In genomic region chr13:28096161-28096560, GRCm38 (mm10) we compare ENCODE assay signal across 25 mouse cellular contexts. TPM values are rescaled to one million over a fixed set of nuclear protein-coding genes. Genes with fewer than 3 reads are reported as not detected.
A peak's percentile ranks its signal among the peaks of the same experiment; 100 is the strongest.
DNase-seq lines count a peak whose midpoint lies in the region; ATAC-seq and TF ChIP-seq lines count a peak whose summit lies in the region.
"Had no signal": no experiment of that assay in that cellular context is flagged by ENCODE, and none has a peak within 500 bp of the region (broad histone marks: within the 10 kb centered on the region; RNA-seq: fewer than 3 reads in every experiment).

No protein-coding gene starts in this region.

- H3K27ac ChIP-seq in liver, adult 2 months (replicated peaks; ENCODE audit: insufficient read depth, low read depth, low read length): no peak overlapping the region
- no peak overlapping the region for H3K27ac ChIP-seq in liver, embryonic 11.5 days (ENCODE audit: low read depth, low read length)
- H3K27ac ChIP-seq in midbrain, embryonic 11.5 days (ENCODE audit: low read depth, low read length): no peak overlapping the region
- no peak overlapping the region for H3K27ac ChIP-seq in midbrain, embryonic 13.5 days

- DNase-seq in liver, adult 2 months (ENCODE audit: extremely low read depth, low read depth, low spot score): peak; percentile 92
- DNase-seq in liver, embryonic 11.5 days (ENCODE audit: low spot score): no peak
- peak; percentile 21 for DNase-seq in midbrain, embryonic 11.5 days (ENCODE audit: low spot score, missing footprints)
- DNase-seq: adrenal gland, adult 2 months; adrenal gland, adult 8-10 months; adrenal gland, postnatal 10 days; adrenal gland, postnatal 14 days; adrenal gland, postnatal 25 days; adrenal gland, postnatal 36 days; B cell, adult 2 months; cerebellum, adult 11 months; cerebellum, adult 11-12 months; cerebellum, adult 18-20 months had no signal

- H3K4me2 ChIP-seq in liver, embryonic 11.5 days: no peak overlapping the region
- no peak overlapping the region for H3K4me2 ChIP-seq in midbrain, embryonic 11.5 days
- no peak overlapping the region for H3K4me2 ChIP-seq in midbrain, embryonic 13.5 days (replicated peaks)

- no peak overlapping the region for H3K4me3 ChIP-seq in liver, adult 2 months (ENCODE audit: insufficient read depth, low read depth, low read length)
- H3K4me3 ChIP-seq in liver, embryonic 11.5 days (ENCODE audit: low read depth, low read length): no peak overlapping the region
- no peak overlapping the region for H3K4me3 ChIP-seq in midbrain, embryonic 11.5 days (ENCODE audit: low read depth, low read length)
- H3K4me3 ChIP-seq in midbrain, embryonic 13.5 days (replicated peaks): no peak overlapping the region

- no peaks in the 10 kb centered on the region for H3K9me3 ChIP-seq in liver, embryonic 11.5 days (ENCODE audit: control insufficient read depth, low read length)
- H3K9me3 ChIP-seq in midbrain, embryonic 11.5 days (ENCODE audit: control insufficient read depth, low read length): no peaks in the 10 kb centered on the region
- no peaks in the 10 kb centered on the region for H3K9me3 ChIP-seq in midbrain, embryonic 13.5 days
- H3K9me3 ChIP-seq: G1E had no signal

- H3K27me3 ChIP-seq in liver, adult 2 months (ENCODE audit: control insufficient read depth, insufficient read depth, low read length): no peaks in the 10 kb centered on the region
- no peaks in the 10 kb centered on the region for H3K27me3 ChIP-seq in liver, embryonic 11.5 days (replicated peaks; ENCODE audit: control insufficient read depth, insufficient read depth, low read length)
- no peaks in the 10 kb centered on the region for H3K27me3 ChIP-seq in midbrain, embryonic 11.5 days (ENCODE audit: control insufficient read depth, insufficient read depth, low read length)
- H3K27me3 ChIP-seq in midbrain, embryonic 13.5 days: no peaks in the 10 kb centered on the region
- H3K27me3 ChIP-seq: CH12.LX had no signal

- TF ChIP-seq CTCF in liver, adult 2 months (IDR thresholded peaks at IDR 0.05; ENCODE audit: low read depth, low read length): no peak

- peaks cover 4% of the 10 kb centered on the region; the same call in 1 of the 2 replicates for H3K4me1 ChIP-seq in liver, adult 2 months (ENCODE audit: control insufficient read depth, insufficient read depth, low read length)
- no peaks in the 10 kb centered on the region for H3K4me1 ChIP-seq in liver, embryonic 11.5 days (replicated peaks; ENCODE audit: control insufficient read depth, insufficient read depth, low read length)
- H3K4me1 ChIP-seq in midbrain, embryonic 11.5 days (ENCODE audit: control insufficient read depth, insufficient read depth, low read length): no peaks in the 10 kb centered on the region
- no peaks in the 10 kb centered on the region for H3K4me1 ChIP-seq in midbrain, embryonic 13.5 days (replicated peaks)

- H3K79me2 ChIP-seq in liver, adult 2 months (ENCODE audit: control insufficient read depth, insufficient read depth, low read length): no peaks in the 10 kb centered on the region

- H3K36me3 ChIP-seq in liver, adult 2 months (ENCODE audit: control insufficient read depth, insufficient read depth, low read length): no peaks in the 10 kb centered on the region
- H3K36me3 ChIP-seq in liver, embryonic 11.5 days (ENCODE audit: control insufficient read depth, insufficient read depth, low read length): no peaks in the 10 kb centered on the region
- no peaks in the 10 kb centered on the region for H3K36me3 ChIP-seq in midbrain, embryonic 11.5 days (ENCODE audit: control insufficient read depth, insufficient read depth, low read length)
- H3K36me3 ChIP-seq in midbrain, embryonic 13.5 days: no peaks in the 10 kb centered on the region
- H3K36me3 ChIP-seq: G1E had no signal

- H3K9ac ChIP-seq in liver, adult 2 months (ENCODE audit: low read depth, low read length): no peak overlapping the region
- no peak overlapping the region for H3K9ac ChIP-seq in liver, embryonic 11.5 days (ENCODE audit: low read depth, low read length)
- H3K9ac ChIP-seq in midbrain, embryonic 11.5 days (ENCODE audit: low read length): no peak overlapping the region
- no peak overlapping the region for H3K9ac ChIP-seq in midbrain, embryonic 13.5 days (replicated peaks)

- no peak for TF ChIP-seq POLR2A in liver, adult 2 months (IDR thresholded peaks at IDR 0.05; ENCODE audit: extremely low read depth, insufficient read depth, low read length)

- ATAC-seq in liver, embryonic 11.5 days (replicated peaks; ENCODE audit: low FRiP score): no peak
- no peak for ATAC-seq in midbrain, embryonic 11.5 days (ENCODE audit: low FRiP score)
- ATAC-seq in midbrain, embryonic 13.5 days: no peak
- ATAC-seq: activated CD4-positive, CD25-positive, alpha-beta regulatory T cell, adult 4 months; CD4-positive, CD25-positive, alpha-beta regulatory T cell, adult 4 months; Patski had no signal

RNA-seq across cellular contexts. Expression of gene Prl5a1, which starts 46.1 kb away (rescaled TPM):
- not detected in 2 replicates for total RNA-seq in liver, adult 2 months (2014; rRNA removed)
- not detected in 2 replicates for polyA plus RNA-seq in liver, adult 2 months (2012; rRNA removed)
- not detected in 2 replicates for polyA plus RNA-seq in liver, embryonic 11.5 days (2014; fragmentation: Nextera tagmentation; extraction: Ambion mirVana)
- polyA plus RNA-seq in midbrain, embryonic 11.5 days (2014; fragmentation: Nextera tagmentation; extraction: Ambion mirVana): not detected in 2 replicates
- polyA plus RNA-seq in midbrain, embryonic 13.5 days (2015; fragmentation: Nextera tagmentation; extraction: Ambion mirVana): not detected in 2 replicates
- total RNA-seq: adrenal gland, adult 18-20 months; adrenal gland, adult 2 months; adrenal gland, adult 8-10 months; adrenal gland, postnatal 10 days; adrenal gland, postnatal 14 days; adrenal gland, postnatal 25 days; adrenal gland, postnatal 36 days; adrenal gland, postnatal 4 days; CH12.LX; ES-E14; G1E; MEL had no signal
- polyA plus RNA-seq: activated CD4-positive, CD25-positive, alpha-beta regulatory T cell, adult 4 months; adrenal gland, adult 2 months; brain, embryonic 14.5 days; C2C12; CD4-positive, CD25-positive, alpha-beta regulatory T cell, adult 4 months; G1E; Patski had no signal
